Mouse (Mus musculus) liver, adult 2 months (tissue): ENCODE measurements around the gene Gm17654. TPM values are rescaled to one million over a fixed set of nuclear protein-coding genes. Genes with fewer than 3 reads are reported as not detected.
"Not testable (repeated sequence)": the region's sequence is repeated elsewhere in the genome, so short reads cannot be mapped to it uniquely, and the experiment has no call there.

Experiments
- DNase-seq: peaks from one replicate; pipeline ENCODE4 v3.0.0-alpha.2; 2011; ENCODE audit warnings: low read depth, low spot score; ENCODE audit errors: extremely low read depth
- H3K27ac ChIP-seq: fragments of 200-500 bp; replicated peaks from 2 replicates; pipeline ENCODE4 v1.5.1; 2012; ENCODE audit warnings: low read depth, mild to moderate bottlenecking, control low read depth, inconsistent platforms, low read length; ENCODE audit not compliant: insufficient read depth
- H3K27me3 ChIP-seq: fragments of 200-500 bp; 2 replicates; pipeline ENCODE4 v1.6.1; 2012; ENCODE audit warnings: mild to moderate bottlenecking, moderate library complexity, low read length, inconsistent platforms; ENCODE audit not compliant: control insufficient read depth, insufficient read depth
- H3K36me3 ChIP-seq: fragments of 200-500 bp; 2 replicates; pipeline ENCODE4 v1.6.1; 2012; ENCODE audit warnings: low read length, inconsistent platforms; ENCODE audit not compliant: control insufficient read depth, insufficient read depth
- H3K4me1 ChIP-seq: fragments of 200-500 bp; 2 replicates; pipeline ENCODE4 v1.6.1; 2011; ENCODE audit warnings: low read length; ENCODE audit not compliant: control insufficient read depth, insufficient read depth
- H3K4me3 ChIP-seq: fragments of 200-500 bp; 2 replicates; pipeline ENCODE4 v1.5.1; 2011; ENCODE audit warnings: low read depth, mild to moderate bottlenecking, control low read depth, low read length, moderate library complexity; ENCODE audit not compliant: insufficient read depth
- H3K79me2 ChIP-seq: fragments of 200-500 bp; 2 replicates; pipeline ENCODE4 v1.6.1; 2012; ENCODE audit warnings: inconsistent platforms, mild to moderate bottlenecking, low read length, moderate library complexity; ENCODE audit not compliant: control insufficient read depth, insufficient read depth
- H3K9ac ChIP-seq: fragments of 200-500 bp; 2 replicates; pipeline ENCODE4 v1.6.1; 2012; ENCODE audit warnings: low read depth, mild to moderate bottlenecking, control low read depth, inconsistent platforms, low read length
- WGBS: fragments of 180-500 bp; shearing (Covaris S2); methylation state at CpG from one replicate; pipeline ENCODE4 v1.1.7; 2018; 5-methylcytosine and 5-hydroxymethylcytosine counted together
- polyA plus RNA-seq: library from polyadenylated mRNA; depleted of rRNA; stranded (reverse); fragments of >200 nt; gene quantifications from 2 replicates; pipeline ENCODE4 v1.2.3, GENCODE M21; 2012; rRNA removed
- total RNA-seq: library from RNA; depleted of rRNA; stranded (reverse); fragments of >200 nt; gene quantifications from 2 replicates; pipeline ENCODE4 v1.2.3, GENCODE M21; 2014; rRNA removed

Gene Gm17654
- not detected in 2 replicates for total RNA-seq
- not detected in 2 replicates for polyA plus RNA-seq

DNA sequence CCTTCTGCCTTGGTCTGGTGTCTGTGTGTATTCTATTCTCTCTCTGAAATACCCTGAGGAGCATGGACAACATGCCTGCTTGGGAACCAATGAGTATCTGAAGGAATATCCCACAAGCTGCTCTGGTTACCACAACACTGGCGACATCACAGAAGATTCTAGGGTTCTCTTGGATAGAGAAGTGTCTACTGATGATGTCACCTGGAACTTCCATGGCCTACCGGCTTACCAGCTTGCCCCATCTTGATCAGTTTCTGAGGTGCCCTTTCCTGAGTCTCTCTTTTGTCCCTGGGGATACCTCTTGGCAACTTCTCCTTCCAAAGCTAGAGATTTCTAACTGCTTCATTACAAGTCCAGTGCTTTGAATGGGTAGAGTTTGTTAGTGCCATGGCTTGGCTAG, at the start of gene Gm17654:
Gene Gm17654, minus strand, starts transcription at position 101 of the 400 bp plus-strand sequence.
- not testable (repeated sequence) for H3K79me2 ChIP-seq, H3K4me1 ChIP-seq, DNase-seq, H3K27ac ChIP-seq, H3K36me3 ChIP-seq, H3K9ac ChIP-seq, H3K27me3 ChIP-seq, H3K4me3 ChIP-seq
- WGBS: 94% methylated on average over 1 of the region's 2 CpGs

GRCm38 (mm10) chr14:43607913-43608312, 29.0 kb upstream of the Gm17654 start, which contains the start of gene Gm10375:
Gm10375 (minus strand) TSS chr14:43608013.
- H3K27ac ChIP-seq, H3K27me3 ChIP-seq, H3K79me2 ChIP-seq, H3K4me3 ChIP-seq, DNase-seq, H3K36me3 ChIP-seq, H3K4me1 ChIP-seq, H3K9ac ChIP-seq: not testable (repeated sequence)

DNA sequence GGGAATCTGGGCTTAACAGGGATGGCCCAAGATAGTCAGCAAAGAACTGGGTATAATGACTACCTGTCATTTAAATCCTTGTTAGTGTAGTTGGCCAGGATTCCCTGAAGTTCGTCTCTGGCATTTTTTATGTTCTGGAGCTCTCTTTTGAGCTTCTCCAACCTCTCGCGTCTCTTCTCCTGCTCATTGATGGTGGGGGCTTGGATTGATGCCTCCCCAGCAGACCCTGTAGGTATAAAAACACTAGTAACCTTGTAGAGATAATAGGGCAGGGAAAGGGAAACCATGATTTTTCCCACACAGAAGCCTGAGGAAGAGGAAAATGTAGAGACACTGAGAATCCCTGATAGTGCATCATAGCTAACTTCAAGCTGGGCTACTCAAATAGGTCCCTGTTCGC, 977 bp downstream of the Gm17654 start:
- not testable (repeated sequence) for H3K9ac ChIP-seq, H3K27ac ChIP-seq, H3K36me3 ChIP-seq, H3K27me3 ChIP-seq, DNase-seq, H3K4me3 ChIP-seq, H3K4me1 ChIP-seq, H3K79me2 ChIP-seq
- 80% methylated on average over 4 of the region's 4 CpGs for WGBS

DNA sequence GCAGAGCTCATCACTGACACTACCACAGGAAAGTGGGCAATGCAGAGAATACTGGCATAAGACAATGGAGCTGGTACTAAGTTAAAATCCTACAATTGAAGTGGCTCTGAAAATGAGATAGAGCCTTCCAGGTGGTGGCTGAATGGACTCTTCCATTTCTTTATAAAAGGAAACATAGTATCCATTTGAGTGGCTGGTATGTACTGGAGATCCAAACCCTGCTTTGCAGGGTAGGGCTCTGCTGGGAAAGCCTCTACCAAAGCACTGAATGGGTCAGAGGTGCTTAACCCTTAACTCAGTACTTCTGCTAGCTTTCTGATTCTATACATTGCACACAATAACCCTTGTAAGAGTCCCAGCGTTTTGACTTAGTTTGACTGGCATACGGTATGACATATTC, 26.7 kb downstream of the Gm17654 start:
- not testable (repeated sequence) for H3K27ac ChIP-seq, H3K4me1 ChIP-seq, H3K27me3 ChIP-seq, DNase-seq, H3K4me3 ChIP-seq, H3K36me3 ChIP-seq, H3K79me2 ChIP-seq, H3K9ac ChIP-seq
- WGBS: 76% methylated on average over 2 of the region's 2 CpGs

DNA sequence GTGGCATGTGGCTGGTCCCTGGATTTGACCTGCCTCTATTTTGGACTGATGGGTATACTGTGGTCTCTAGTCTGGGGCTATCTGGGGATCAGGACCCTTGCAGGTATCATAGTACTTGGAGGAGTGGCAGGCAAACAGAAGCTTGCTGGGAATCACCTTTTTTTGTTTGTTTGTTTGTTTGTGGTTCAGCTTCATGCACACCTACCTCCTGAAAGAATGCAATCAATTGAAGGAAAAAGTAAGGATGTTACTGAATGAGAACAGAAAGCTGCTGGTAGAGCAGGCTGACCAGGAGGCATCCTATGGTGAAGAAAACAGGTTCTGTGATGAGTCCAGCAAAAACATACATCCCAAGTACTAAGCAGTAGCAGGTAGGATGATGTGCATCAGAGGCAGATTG, 32.7 kb downstream of the Gm17654 start:
- not testable (repeated sequence) for H3K4me3 ChIP-seq, H3K27me3 ChIP-seq, DNase-seq, H3K27ac ChIP-seq, H3K36me3 ChIP-seq, H3K9ac ChIP-seq, H3K79me2 ChIP-seq, H3K4me1 ChIP-seq

DNA sequence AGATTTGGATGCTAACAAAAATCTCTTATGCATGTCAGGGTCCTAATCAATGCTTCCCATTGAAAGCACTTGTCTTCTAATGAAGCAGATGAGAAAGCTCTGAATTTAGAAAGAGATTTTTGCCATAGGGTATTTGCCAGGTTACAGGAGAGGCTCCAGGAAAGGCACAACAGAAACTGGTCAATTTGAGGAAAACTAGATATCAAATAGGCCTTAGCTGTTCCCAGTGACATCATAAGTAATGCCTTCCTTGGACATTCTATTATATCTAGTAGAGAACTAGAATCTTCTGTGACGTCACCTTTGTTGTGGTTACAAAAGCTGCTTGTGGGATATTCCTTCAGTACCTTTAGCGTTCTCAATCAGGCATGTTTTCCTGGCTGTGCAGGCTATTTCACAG, 35.7 kb downstream of the Gm17654 start, which contains the start of gene Gm5799:
Gene Gm5799, plus strand, starts transcription at position 301 of the 400 bp plus-strand sequence.
- H3K4me1 ChIP-seq, H3K9ac ChIP-seq, H3K27ac ChIP-seq, DNase-seq, H3K4me3 ChIP-seq, H3K27me3 ChIP-seq, H3K79me2 ChIP-seq, H3K36me3 ChIP-seq: not testable (repeated sequence)
- 92% methylated on average over 2 of the region's 2 CpGs for WGBS

GRCm38 (mm10) chr14:43538144-43538543, 40.8 kb downstream of the Gm17654 start:
- H3K4me1 ChIP-seq, H3K9ac ChIP-seq, H3K27me3 ChIP-seq, H3K27ac ChIP-seq, H3K4me3 ChIP-seq, H3K79me2 ChIP-seq, DNase-seq, H3K36me3 ChIP-seq: not testable (repeated sequence)
- 64% methylated on average over 2 of the region's 2 CpGs for WGBS

DNA sequence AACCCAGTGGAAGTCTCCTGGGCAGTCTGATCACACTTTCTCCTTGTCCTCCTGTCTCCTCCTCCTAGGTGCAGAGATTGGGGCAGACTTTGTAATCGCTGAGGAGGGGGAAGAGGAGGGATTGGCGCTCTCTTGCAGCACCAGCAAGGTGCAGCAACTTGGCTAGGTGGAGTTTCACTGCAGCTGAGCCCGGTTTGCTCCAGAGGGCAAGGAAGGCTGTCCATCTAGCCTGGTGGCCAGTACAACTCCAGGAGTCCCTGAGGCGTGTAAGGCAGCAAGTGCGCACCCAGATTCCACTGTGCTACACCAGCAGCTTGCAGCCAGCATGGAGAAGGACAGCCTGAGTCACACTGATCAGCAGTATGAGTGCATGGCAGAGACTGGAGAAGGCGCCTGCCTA, 46.6 kb downstream of the Gm17654 start:
- H3K4me3 ChIP-seq, H3K9ac ChIP-seq, H3K79me2 ChIP-seq, H3K4me1 ChIP-seq, H3K36me3 ChIP-seq, H3K27ac ChIP-seq, DNase-seq, H3K27me3 ChIP-seq: not testable (repeated sequence)
- 42% methylated on average over 5 of the region's 6 CpGs for WGBS

DNA sequence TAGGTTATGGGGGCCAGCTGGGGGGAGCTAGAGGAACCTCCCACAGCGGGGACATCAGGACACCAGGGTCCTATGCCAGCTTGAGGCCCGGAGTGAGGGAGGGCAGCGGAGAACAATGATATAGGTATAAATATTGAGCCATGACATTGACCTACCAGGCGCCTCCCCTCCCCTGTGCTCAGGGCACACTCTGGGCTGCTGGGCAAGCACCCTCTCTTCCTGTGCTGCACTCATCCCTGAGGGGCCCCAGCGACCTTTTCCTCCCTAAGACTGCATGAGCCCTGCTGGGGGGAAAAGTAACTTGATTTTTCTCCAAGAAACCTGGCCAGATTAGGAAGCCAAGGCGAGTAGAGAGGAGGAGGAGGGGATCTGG, 46.9 kb downstream of the Gm17654 start:
- WGBS: no CpG with 5 or more reads among the region's 6 CpGs

More for the DNA sequence above, 46.9 kb downstream of the Gm17654 start:
- not testable (repeated sequence) for H3K4me3 ChIP-seq, H3K36me3 ChIP-seq, H3K27me3 ChIP-seq, DNase-seq, H3K79me2 ChIP-seq, H3K4me1 ChIP-seq, H3K9ac ChIP-seq, H3K27ac ChIP-seq
